Mouse (Mus musculus) limb, embryonic 15.5 days (tissue): ENCODE results near the gene 1700001P01Rik. TPM values are rescaled to one million over a fixed set of nuclear protein-coding genes. Genes with fewer than 3 reads are reported as not detected.

Experiments
- ATAC-seq: fragments of 200-750 bp; cut with Nextera tagmentation; 2 replicates; pipeline ENCODE4 v1.8.0; 2017; ENCODE audit warnings: low read depth, moderate TSS enrichment; ENCODE audit not compliant: insufficient number of reproducible peaks, low FRiP score, low TSS enrichment
- H3K27ac ChIP-seq: fragments of 300-500 bp; sonication (generic); 2 replicates; pipeline ENCODE4 v1.5.1; 2015; ENCODE audit warnings: moderate library complexity, mild to moderate bottlenecking, inconsistent platforms
- H3K27me3 ChIP-seq: fragments of 300-500 bp; sonication (generic); 2 replicates; pipeline ENCODE4 v1.6.1; 2015; ENCODE audit warnings: inconsistent platforms
- H3K36me3 ChIP-seq: fragments of 300-500 bp; sonication (generic); 2 replicates; pipeline ENCODE4 v1.6.1; 2015; ENCODE audit warnings: inconsistent platforms
- H3K4me1 ChIP-seq: fragments of 300-500 bp; sonication (generic); 2 replicates; pipeline ENCODE4 v1.6.1; 2015; ENCODE audit warnings: inconsistent platforms
- H3K4me2 ChIP-seq: fragments of 300-500 bp; sonication (generic); 2 replicates; pipeline ENCODE4 v1.6.1; 2015; ENCODE audit warnings: mild to moderate bottlenecking, inconsistent platforms
- H3K4me3 ChIP-seq: fragments of 300-500 bp; sonication (generic); 2 replicates; pipeline ENCODE4 v1.5.1; 2015; ENCODE audit warnings: mild to moderate bottlenecking, inconsistent platforms
- H3K9ac ChIP-seq: fragments of 300-500 bp; sonication (generic); 2 replicates; pipeline ENCODE4 v1.6.1; 2015; ENCODE audit warnings: inconsistent platforms
- H3K9me3 ChIP-seq: fragments of 300-500 bp; sonication (generic); 2 replicates; pipeline ENCODE4 v1.6.1; 2016; ENCODE audit warnings: inconsistent platforms
- WGBS: fragments of 180-500 bp; shearing (Covaris S2); methylation state at CpG from one replicate; pipeline ENCODE4 v1.1.7; 2015; 5-methylcytosine and 5-hydroxymethylcytosine counted together
- polyA plus RNA-seq: library from polyadenylated mRNA; unstranded; fragments of >200 nt; fragmentation: Nextera tagmentation; extraction: Ambion mirVana; gene quantifications from 2 replicates; pipeline ENCODE4 v1.2.1, GENCODE M21; 2015

1700001P01Rik gene
- polyA plus RNA-seq, 1 experiment from 2014 or later = 0.35 TPM

DNA sequence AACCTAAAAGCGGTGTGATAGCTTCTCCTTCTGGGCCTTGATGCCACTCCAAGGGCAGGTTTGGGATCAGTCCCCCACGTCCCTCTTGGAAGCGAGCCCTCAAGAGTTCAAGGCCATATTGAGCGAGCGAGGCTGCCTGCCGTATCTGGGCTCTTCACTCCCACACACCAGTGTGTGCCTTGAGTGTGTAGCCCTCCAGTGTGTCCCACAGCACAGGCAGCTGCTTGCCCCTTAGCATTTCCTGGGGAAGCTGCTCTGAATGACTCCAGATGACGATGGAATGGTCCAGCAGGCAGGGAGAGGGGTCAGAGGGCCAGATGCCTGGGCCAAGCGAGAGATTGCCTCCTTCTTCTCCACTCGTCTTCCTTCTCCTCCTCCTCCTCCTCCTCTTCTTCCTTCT lies 41.2 kb upstream of the 1700001P01Rik start:
- Histone ChIP-seq H3K36me3 (peaks cover 77% of the 10 kb centered on the region), H3K4me1 (peaks cover 70% of the 10 kb centered on the region), H3K4me2 (no peak overlapping the region), H3K9me3 (no peaks in the 10 kb centered on the region), H3K27me3 (no peaks in the 10 kb centered on the region), H3K27ac (peak overlapping the region; percentile 17), H3K9ac (no peak overlapping the region), H3K4me3 (no peak overlapping the region)
- 52% methylated on average over 9 of the region's 9 CpGs for WGBS
- no peak for ATAC-seq

DNA sequence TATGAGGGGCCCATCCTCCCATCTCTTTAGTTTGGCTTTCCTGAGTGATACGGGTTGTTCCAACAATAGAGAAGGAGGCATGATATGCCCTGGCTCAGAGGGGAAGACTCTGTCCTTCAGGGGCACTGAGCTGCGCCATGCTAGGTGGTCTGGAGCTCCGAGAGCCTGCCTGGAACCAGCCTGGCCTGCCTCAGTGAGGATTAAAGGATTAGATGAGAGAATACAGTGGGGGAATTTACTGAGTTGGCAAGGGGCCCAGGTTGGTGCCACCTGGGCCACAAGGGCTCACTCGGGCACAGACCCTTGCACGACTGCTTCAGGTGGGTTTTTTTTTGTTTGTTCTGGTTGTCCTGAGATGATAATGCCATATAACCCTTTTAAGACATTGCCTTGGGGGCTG lies 40.5 kb upstream of the 1700001P01Rik start:
- Histone ChIP-seq H3K4me3 (no peak overlapping the region), H3K27me3 (no peaks in the 10 kb centered on the region), H3K27ac (0 out of 2 replicates have a peak overlapping the region, but pooled peaks have one; percentile 7), H3K36me3 (peaks cover 70% of the 10 kb centered on the region), H3K4me2 (no peak overlapping the region), H3K9me3 (no peaks in the 10 kb centered on the region), H3K4me1 (peaks cover 77% of the 10 kb centered on the region), H3K9ac (no peak overlapping the region)
- no peak for ATAC-seq
- WGBS = 51% methylated on average over 5 of the region's 5 CpGs

DNA sequence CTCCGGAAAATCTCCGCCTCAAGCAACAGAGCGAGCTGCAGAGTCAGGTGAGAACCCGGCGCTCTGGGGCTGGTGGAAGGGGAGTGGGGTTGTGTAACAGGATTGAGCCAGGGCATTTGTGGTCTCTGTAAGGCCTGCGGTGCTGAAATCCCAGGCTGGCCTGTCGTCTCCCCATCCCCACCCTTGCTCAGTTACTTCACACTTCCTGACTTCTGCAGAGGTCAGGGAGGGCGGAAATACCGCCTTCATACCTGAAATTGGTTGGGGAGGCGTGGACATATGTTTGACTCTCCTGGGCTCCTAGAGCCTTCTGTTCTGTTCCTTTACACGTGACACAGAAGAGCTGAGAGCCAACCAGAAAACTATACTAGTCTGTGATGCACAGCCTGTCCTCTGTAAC lies 40.0 kb upstream of the 1700001P01Rik start:
- no peaks in the 10 kb centered on the region for H3K27me3 ChIP-seq
- no peak overlapping the region for H3K4me3 ChIP-seq
- H3K4me2 ChIP-seq = no peak overlapping the region
- 0 out of 2 replicates have a peak overlapping the region, but pooled peaks have one; percentile 7 for H3K27ac ChIP-seq
- H3K36me3 ChIP-seq = peaks cover 65% of the 10 kb centered on the region
- no peaks in the 10 kb centered on the region for H3K9me3 ChIP-seq
- 55% methylated on average over 11 of the region's 11 CpGs for WGBS
- no peak overlapping the region for H3K9ac ChIP-seq
- no peak for ATAC-seq
- H3K4me1 ChIP-seq = peaks cover 77% of the 10 kb centered on the region

DNA sequence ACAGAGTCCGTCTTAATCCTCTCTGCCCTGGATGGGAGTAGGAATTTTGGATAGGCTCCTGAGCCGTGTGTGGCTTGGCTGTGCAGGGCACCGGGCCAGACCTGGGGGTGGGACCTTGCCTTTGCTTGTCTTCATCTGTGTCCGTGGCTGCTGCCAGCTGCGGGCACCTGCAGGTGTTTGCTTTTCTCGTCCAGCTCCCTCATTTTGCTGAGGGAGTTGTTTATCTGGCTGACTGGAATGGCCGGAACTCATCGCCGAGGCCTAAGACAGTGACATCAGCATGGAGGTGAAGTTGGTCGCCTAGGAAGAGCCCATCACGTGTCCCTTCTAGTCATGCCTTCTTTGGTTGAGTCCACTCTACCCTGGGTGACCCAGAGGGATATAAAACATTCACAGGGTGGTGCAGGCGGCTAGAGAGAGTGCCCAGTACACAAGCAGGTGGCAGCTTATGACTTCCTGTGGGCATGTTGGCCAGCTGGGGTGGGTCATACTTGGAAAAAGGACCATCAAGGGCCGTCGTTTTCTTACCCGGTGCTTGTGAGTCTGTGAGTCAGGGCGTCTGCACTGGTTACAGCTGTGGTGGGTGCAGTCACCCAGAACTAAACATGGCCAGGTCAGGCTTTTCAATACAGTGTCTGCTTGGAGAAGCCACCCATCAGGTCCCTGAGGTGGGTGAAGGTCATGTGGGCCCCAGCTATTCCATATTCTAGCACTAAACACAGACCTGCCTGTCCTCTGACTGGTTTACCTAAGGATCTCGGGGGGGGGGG lies 38.2 kb upstream of the 1700001P01Rik start:
- no peak overlapping the region for H3K27ac ChIP-seq
- H3K9ac ChIP-seq = no peak overlapping the region
- H3K36me3 ChIP-seq = peaks cover 68% of the 10 kb centered on the region

DNA sequence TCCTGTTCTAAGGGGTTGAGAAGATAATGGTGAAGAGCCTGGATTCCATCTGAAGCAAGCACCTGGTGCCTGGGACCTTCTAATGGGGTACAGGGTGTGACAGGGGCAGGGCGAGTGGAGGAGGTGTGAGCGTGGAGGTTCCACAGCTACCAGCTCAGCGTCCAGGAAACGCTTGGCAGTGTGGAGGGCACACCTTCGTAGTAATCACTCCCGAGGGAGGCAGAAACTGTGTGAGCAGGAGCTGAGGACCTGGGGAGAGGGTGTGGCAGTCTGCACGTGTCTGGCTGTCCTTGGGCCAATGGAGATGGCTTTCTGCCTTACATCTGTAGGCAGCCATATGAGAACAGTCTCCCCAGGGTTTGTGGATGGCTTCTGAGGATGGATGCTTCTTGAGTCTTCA lies 37.4 kb upstream of the 1700001P01Rik start:
- Histone ChIP-seq H3K9me3 (no peaks in the 10 kb centered on the region), H3K36me3 (peaks cover 69% of the 10 kb centered on the region), H3K27ac (no peak overlapping the region), H3K4me1 (peaks cover 87% of the 10 kb centered on the region), H3K9ac (no peak overlapping the region), H3K4me2 (no peak overlapping the region), H3K27me3 (no peaks in the 10 kb centered on the region), H3K4me3 (no peak overlapping the region)
- 41% methylated on average over 7 of the region's 7 CpGs for WGBS
- ATAC-seq = no peak

More for the DNA sequence above, 38.2 kb upstream of the 1700001P01Rik start:
- H3K27me3 ChIP-seq = no peaks in the 10 kb centered on the region
- peaks cover 87% of the 10 kb centered on the region for H3K4me1 ChIP-seq
- H3K4me2 ChIP-seq = no peak overlapping the region
- no peaks in the 10 kb centered on the region for H3K9me3 ChIP-seq
- ATAC-seq = no peak
- no peak overlapping the region for H3K4me3 ChIP-seq
- WGBS = 76% methylated on average over 17 of the region's 17 CpGs

DNA sequence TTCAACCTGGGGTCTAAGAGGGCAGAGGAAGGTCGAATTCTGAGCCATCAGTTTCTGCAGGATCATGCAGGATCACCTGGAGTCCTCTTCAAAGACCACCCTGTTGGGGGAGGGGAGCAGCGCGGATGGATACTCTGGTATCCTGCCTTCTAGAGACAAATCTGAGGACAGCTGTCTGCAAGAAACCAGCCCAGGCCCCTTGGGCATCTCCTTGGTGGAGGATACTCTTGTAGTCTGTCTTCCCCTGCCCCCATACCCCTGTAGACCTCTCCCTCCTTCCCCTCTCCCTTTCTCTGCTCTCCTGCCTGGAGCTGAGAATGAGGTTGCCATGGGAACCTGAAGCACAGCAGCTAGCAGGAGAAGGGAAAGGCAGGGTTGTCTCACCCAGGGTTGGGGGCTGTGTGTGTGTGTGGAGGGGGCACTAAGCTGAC lies 36.8 kb upstream of the 1700001P01Rik start:
- ATAC-seq = no peak
- 37% methylated on average over 3 of the region's 3 CpGs for WGBS
- peaks cover 87% of the 10 kb centered on the region for H3K4me1 ChIP-seq
- no peak overlapping the region for H3K4me3 ChIP-seq
- no peak overlapping the region for H3K9ac ChIP-seq
- no peak overlapping the region for H3K4me2 ChIP-seq
- 0 out of 2 replicates have a peak overlapping the region, but pooled peaks have one; percentile 1 for H3K27ac ChIP-seq
- H3K27me3 ChIP-seq = no peaks in the 10 kb centered on the region
- no peaks in the 10 kb centered on the region for H3K9me3 ChIP-seq
- H3K36me3 ChIP-seq = peaks cover 69% of the 10 kb centered on the region

DNA sequence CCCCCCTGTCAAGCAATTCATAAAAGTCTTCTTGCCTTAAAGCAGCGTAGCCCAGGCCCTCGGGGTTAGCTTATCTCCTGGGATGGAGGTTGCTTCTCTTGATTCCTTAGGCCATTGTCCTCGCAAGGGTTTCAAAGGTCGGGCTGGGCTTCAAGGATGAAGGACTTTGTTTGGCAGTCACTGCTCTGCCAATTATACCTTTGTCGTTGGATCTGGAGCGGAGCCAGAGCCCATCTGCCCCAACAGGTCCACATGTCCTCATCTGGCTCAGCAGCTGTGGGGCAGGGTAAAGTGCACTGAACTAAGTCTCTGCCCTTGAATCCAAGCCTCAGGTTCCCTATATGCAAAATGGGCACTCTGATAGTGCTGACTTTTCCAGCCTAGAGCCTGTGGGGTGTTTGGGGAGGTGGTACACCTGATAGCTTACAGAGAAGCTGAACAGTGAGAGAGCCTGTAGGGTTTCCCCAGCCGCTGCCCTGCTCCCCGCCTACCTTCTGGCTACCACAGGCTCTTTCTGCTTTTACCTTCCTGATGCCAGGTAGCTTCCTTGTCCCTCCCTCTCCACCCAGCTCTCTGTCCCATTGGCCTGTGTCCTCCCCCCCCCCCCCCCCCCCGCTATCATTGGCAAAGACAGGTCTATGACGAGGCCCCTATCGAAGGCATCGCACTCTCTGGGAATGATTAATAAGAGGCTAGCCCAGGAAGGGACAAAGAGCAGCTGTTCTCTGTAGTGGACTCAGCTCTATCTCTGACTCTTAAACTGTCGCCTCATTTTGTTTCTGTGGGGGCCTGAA lies 36.0 kb upstream of the 1700001P01Rik start:
- no peak for ATAC-seq
- no peak overlapping the region for H3K4me2 ChIP-seq
- no peaks in the 10 kb centered on the region for H3K27me3 ChIP-seq
- H3K9me3 ChIP-seq = no peaks in the 10 kb centered on the region
- peaks cover 84% of the 10 kb centered on the region for H3K4me1 ChIP-seq
- H3K36me3 ChIP-seq = peaks cover 68% of the 10 kb centered on the region
- H3K9ac ChIP-seq = no peak overlapping the region
- H3K4me3 ChIP-seq = no peak overlapping the region
- H3K27ac ChIP-seq = no peak overlapping the region
- 53% methylated on average over 12 of the region's 13 CpGs for WGBS

DNA sequence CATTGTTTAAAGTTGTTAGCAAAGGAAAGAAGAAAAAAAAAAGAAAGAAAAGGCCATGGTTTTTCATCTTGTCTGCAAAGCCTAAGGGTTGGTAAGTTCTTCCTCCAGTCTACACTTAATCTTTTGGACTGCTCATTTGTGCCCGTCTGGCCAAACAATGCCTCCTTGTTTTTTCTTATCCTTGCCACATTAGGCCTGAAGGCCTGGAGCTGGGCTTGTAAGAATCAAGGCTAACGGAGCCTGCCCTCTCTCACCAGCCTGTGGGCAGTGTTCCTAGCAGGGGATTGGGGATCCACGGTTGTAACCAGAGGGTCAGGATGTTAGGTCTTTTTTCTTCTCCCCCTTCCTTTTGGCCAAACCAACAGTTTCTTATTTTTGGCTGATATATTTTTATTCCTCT lies 35.3 kb upstream of the 1700001P01Rik start:
- Histone ChIP-seq H3K4me2 (no peak overlapping the region), H3K36me3 (peaks cover 61% of the 10 kb centered on the region), H3K27ac (no peak overlapping the region), H3K4me1 (peaks cover 87% of the 10 kb centered on the region), H3K27me3 (no peaks in the 10 kb centered on the region), H3K4me3 (no peak overlapping the region), H3K9me3 (no peaks in the 10 kb centered on the region), H3K9ac (no peak overlapping the region)
- no peak for ATAC-seq
- 27% methylated on average over 3 of the region's 3 CpGs for WGBS

DNA sequence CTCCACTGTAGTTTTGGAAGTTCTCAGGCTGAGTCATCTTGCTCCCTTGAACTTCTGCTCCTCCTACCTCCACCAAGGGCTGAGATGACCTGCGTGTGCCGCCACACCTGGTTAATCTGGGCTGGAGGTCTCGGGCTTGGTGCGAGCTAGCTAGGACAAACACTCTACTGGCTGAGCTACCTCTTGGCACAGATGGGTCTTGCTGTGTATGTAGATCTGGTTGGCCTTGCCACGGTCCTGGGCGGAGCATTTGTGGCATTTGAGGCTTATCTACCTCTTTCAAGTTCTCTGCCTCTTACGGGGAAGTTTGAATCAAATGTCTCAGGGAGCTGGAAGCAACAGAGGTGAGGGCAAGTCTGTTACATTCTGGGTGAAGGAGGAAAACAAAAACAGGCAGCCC lies 34.6 kb upstream of the 1700001P01Rik start:
- H3K27me3 ChIP-seq = no peaks in the 10 kb centered on the region
- no peaks in the 10 kb centered on the region for H3K9me3 ChIP-seq
- H3K4me2 ChIP-seq = no peak overlapping the region
- peaks cover 87% of the 10 kb centered on the region for H3K4me1 ChIP-seq
- ATAC-seq = no peak
- no peak overlapping the region for H3K27ac ChIP-seq
- no peak overlapping the region for H3K4me3 ChIP-seq
- 63% methylated on average over 7 of the region's 7 CpGs for WGBS
- H3K9ac ChIP-seq = no peak overlapping the region
- H3K36me3 ChIP-seq = peaks cover 55% of the 10 kb centered on the region

DNA sequence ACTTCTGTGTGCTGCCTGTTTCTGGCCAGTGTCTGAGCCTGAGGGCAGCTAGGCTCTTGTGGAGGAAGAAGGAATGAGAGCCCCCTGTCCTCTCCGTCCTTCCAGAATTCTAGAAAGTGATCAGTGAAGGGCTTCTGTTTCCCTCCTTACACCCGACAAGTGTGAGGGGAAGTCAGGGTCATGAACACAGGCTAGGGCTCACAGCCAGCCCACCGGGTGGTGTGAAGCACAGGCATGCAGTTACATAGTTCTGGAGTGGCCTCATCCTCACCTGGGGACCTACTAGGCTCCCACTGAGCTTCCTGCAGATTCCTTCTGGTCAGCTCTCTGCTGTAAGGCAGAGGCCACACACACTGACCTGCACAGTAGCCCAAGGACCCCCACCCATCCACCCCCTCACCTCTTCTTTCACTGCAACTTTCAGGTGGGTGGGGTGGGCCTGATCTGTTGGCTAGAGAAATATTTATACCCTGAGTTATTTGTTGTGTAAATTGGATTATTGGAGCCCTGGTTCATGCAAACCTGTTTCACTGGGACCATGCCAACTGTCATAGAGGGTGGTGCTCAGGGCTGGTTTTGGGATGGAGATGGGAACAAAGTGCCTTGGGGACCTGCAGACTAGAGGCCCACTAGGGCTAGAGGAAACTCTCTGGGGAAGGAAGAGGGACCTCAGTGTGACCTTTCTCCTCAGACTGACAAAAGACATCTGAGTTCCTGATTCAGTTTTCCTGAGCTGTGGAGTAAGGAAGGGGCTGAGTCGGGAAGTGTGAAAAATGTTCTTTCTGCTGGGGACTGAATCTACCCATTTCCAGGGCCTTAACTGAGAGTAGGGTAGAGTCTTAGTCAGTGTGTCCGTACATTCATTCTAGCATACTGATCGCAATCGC lies 33.8 kb upstream of the 1700001P01Rik start:
- no peak for ATAC-seq
- no peaks in the 10 kb centered on the region for H3K27me3 ChIP-seq
- no peaks in the 10 kb centered on the region for H3K9me3 ChIP-seq
- H3K27ac ChIP-seq = 0 out of 2 replicates have a peak overlapping the region, but pooled peaks have one; percentile 18
- peaks cover 92% of the 10 kb centered on the region for H3K4me1 ChIP-seq
- H3K4me2 ChIP-seq = no peak overlapping the region
- H3K9ac ChIP-seq = no peak overlapping the region
- peaks cover 46% of the 10 kb centered on the region for H3K36me3 ChIP-seq
- H3K4me3 ChIP-seq = no peak overlapping the region
- WGBS = 59% methylated on average over 7 of the region's 7 CpGs

DNA sequence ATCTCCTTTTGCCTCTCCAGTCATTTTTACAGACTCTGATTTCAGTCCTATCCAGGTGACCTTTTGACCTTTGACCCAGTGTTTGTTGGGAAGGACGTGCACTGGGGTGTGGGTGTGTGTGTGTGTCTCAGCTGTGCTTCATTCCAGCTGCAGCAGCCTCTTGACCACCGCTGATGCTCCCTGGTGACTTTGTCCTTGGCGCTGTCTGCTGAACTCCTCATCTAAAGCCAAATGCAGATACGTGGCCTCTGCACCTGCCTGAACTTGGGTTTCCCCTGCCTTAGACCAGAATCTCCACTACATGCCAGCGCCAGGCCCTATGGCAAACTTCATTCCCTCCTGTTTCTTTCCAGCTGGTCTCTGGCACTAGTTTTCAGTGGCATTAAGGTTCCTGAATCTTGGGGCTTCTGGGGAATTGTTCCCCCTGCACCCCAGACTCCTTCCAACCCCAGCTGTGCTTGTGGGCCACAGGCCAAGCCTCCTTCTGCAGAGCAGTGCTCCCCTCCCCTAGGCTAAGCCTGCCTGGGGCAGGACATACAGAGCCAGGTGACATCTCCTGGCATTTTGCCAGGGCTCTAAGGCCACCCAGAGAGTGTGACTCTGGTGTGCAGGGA lies 33.0 kb upstream of the 1700001P01Rik start:
- WGBS = 35% methylated on average over 5 of the region's 5 CpGs
- 0 out of 2 replicates have a peak overlapping the region, but pooled peaks have one; percentile 18 for H3K27ac ChIP-seq
- H3K9me3 ChIP-seq = no peaks in the 10 kb centered on the region
- H3K4me1 ChIP-seq = peaks cover 94% of the 10 kb centered on the region
- no peak overlapping the region for H3K4me3 ChIP-seq
- H3K9ac ChIP-seq = no peak overlapping the region
- peaks cover 40% of the 10 kb centered on the region for H3K36me3 ChIP-seq
- no peak overlapping the region for H3K4me2 ChIP-seq
- no peak for ATAC-seq
- H3K27me3 ChIP-seq = no peaks in the 10 kb centered on the region
